Comparison of ENCODE assay signal across 7 mouse cellular contexts in genomic region chr17:74846031-74846891, GRCm38 (mm10).
DNase-seq lines count a peak whose midpoint lies in the region; ATAC-seq and TF ChIP-seq lines count a peak whose summit lies in the region.

No protein-coding gene starts in this region.

- in situ Hi-C loops in ES-E14 (cut with MboI; ENCODE audit: low sequenced_read_pairs in 2 of 2, unreplicated experiment in 2 of 2), result no loop called here

- H3K36me3 ChIP-seq in ES-E14 (ENCODE audit: control insufficient read depth, insufficient read depth, low read length, poor library complexity, severe bottlenecking), result no peaks in the 10 kb centered on the region
- no peaks in the 10 kb centered on the region for H3K36me3 ChIP-seq in heart, embryonic 12.5 days
- H3K36me3 ChIP-seq in limb, embryonic 14.5 days (ENCODE audit: control insufficient read depth, insufficient read depth, low read length), result no peaks in the 10 kb centered on the region

- H3K27me3 ChIP-seq in heart, embryonic 12.5 days (replicated peaks), result no peaks in the 10 kb centered on the region
- no peaks in the 10 kb centered on the region for H3K27me3 ChIP-seq in limb, embryonic 14.5 days (ENCODE audit: control insufficient read depth, insufficient read depth, low read length)

- no peak overlapping the region for H3K4me2 ChIP-seq in heart, embryonic 12.5 days
- H3K4me2 ChIP-seq in limb, embryonic 14.5 days (replicated peaks; ENCODE audit: low read depth, low read length, severe bottlenecking), result no peak overlapping the region

- H3K4me3 ChIP-seq in ES-E14 (ENCODE audit: insufficient read depth in 1 of 2, low read depth in 1 of 2, low read length in 2 of 2, poor library complexity in 1 of 2, severe bottlenecking in 1 of 2), result no peak overlapping the region
- no peak overlapping the region for H3K4me3 ChIP-seq in heart, embryonic 12.5 days
- H3K4me3 ChIP-seq in limb, embryonic 14.5 days (replicated peaks; ENCODE audit: low read length), result no peak overlapping the region

- TF ChIP-seq POLR2A in limb, embryonic 14.5 days (IDR thresholded peaks at IDR 0.05; ENCODE audit: borderline replicate concordance, extremely low read depth, insufficient read depth, insufficient read length), result no peak

- H3K4me1 ChIP-seq in ES-E14 (ENCODE audit: control insufficient read depth in 2 of 2, insufficient read depth in 2 of 2, low read length in 2 of 2, poor library complexity in 1 of 2), result no peaks in the 10 kb centered on the region
- H3K4me1 ChIP-seq in heart, embryonic 12.5 days (replicated peaks), result peaks cover 44% of the 10 kb centered on the region
- H3K4me1 ChIP-seq in limb, embryonic 14.5 days (ENCODE audit: control insufficient read depth, insufficient read depth, low read length), result peaks cover 19% of the 10 kb centered on the region

- peak; percentile 71 for ATAC-seq in heart, embryonic 12.5 days (ENCODE audit: insufficient number of reproducible peaks, low FRiP score)
- ATAC-seq in limb, embryonic 14.5 days (ENCODE audit: low FRiP score, low read depth), result peak; percentile 77

- H3K27ac ChIP-seq in ES-E14 (ENCODE audit: insufficient read depth, low read depth, low read length, poor library complexity, severe bottlenecking), result no peak overlapping the region
- peak overlapping the region; percentile 63 for H3K27ac ChIP-seq in heart, embryonic 12.5 days (ENCODE audit: poor library complexity, severe bottlenecking)
- H3K27ac ChIP-seq in limb, embryonic 14.5 days (replicated peaks; ENCODE audit: low read depth, low read length), result peak overlapping the region; percentile 49

- 51% methylated on average over 10 of the region's 10 CpGs for WGBS in heart, embryonic 12.5 days
- WGBS in limb, embryonic 14.5 days, result 44% methylated on average over 10 of the region's 10 CpGs

- no peak for DNase-seq in ES-E14 (ENCODE audit: low read depth, low spot score)
- DNase-seq in c-Kit-negative CD71-positive TER-119-positive erythroid progenitor cells, embryonic 14.5 days (ENCODE audit: low read depth, low spot score), result peak; percentile 54
- peak; percentile 58 for DNase-seq in limb, embryonic 14.5 days (ENCODE audit: low spot score)
- DNase-seq in retina, postnatal 1 day, result peak; percentile 73
- no peak for DNase-seq in ovary, postnatal 10 days (ENCODE audit: low spot score)
- no peak for DNase-seq in cerebellum, adult 8-10 months

- H3K9me3 ChIP-seq in ES-E14 (ENCODE audit: control insufficient read depth, insufficient read depth, low read depth, low read length), result no peaks in the 10 kb centered on the region
- H3K9me3 ChIP-seq in heart, embryonic 12.5 days (replicated peaks), result no peaks in the 10 kb centered on the region
- H3K9me3 ChIP-seq in limb, embryonic 14.5 days (ENCODE audit: control insufficient read depth, low read length), result no peaks in the 10 kb centered on the region

- H3K9ac ChIP-seq in ES-E14 (ENCODE audit: insufficient read depth, low read depth, low read length, poor library complexity, severe bottlenecking), result no peak overlapping the region
- H3K9ac ChIP-seq in heart, embryonic 12.5 days, result no peak overlapping the region
- no peak overlapping the region for H3K9ac ChIP-seq in limb, embryonic 14.5 days (ENCODE audit: low read depth, low read length, severe bottlenecking)

TF ChIP-seq in ES-E14, 5 proteins besides CTCF, POLR2A, EP300 and RAD21:
- TF ChIP-seq HCFC1 (IDR thresholded peaks at IDR 0.05; ENCODE audit: borderline replicate concordance, insufficient read depth, low read length) (no peak), MAFK (IDR thresholded peaks at IDR 0.05; ENCODE audit: insufficient read depth, low read depth, low read length) (peak; percentile 87)
TF ChIP-seq in ES-E14: peak in this region for 1.

Comparison
In these comparisons a context has a peak if more than half of its experiments do, and no peak if none do; other contexts are left out.
1. DNase-seq: peak in c-Kit-negative CD71-positive TER-119-positive erythroid progenitor cells, embryonic 14.5 days (single experiment), limb, embryonic 14.5 days (single experiment) and retina, postnatal 1 day (single experiment); none in ES-E14 (single experiment), ovary, postnatal 10 days (single experiment) and cerebellum, adult 8-10 months (single experiment).